Mouse (Mus musculus): ENCODE results near the gene Bnip2. TPM values are rescaled to one million over a fixed set of nuclear protein-coding genes. Genes with fewer than 3 reads are reported as not detected.

Bnip2 gene
- polyA plus RNA-seq, 1 experiment from 2014 or later = 129 TPM

DNA sequence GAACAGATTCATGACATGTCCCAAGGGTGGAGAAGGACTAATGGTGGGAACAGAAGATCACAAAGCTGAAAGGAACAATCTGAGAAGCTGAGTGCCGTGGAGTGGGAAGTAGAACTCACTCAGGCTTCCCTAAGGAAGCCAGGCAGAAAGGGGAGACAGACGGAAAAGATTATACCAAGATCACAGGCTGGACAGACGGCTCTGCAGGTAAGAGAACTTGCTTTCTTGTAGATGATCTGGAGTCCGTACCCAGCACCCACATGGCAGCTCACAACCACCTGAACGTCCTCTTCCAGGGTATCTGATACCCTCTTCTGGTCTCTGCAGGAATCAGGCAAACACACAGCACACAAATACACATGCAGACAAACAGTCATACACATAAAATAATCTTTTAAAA is 2.7 kb upstream of the Bnip2 start:
- no peaks in the 10 kb centered on the region for H3K9me3 ChIP-seq (replicated peaks; ENCODE audit: control insufficient read depth, low read length)
- no peak overlapping the region for H3K4me2 ChIP-seq (ENCODE audit: low read depth, low read length)
- no peak overlapping the region for H3K27ac ChIP-seq (ENCODE audit: low read length)
- peaks cover 17% of the 10 kb centered on the region for H3K4me1 ChIP-seq (ENCODE audit: control insufficient read depth, insufficient read depth, low read length)
- no peak for ATAC-seq (replicated peaks; ENCODE audit: extremely low read depth, insufficient read depth, low FRiP score)
- no peak overlapping the region for H3K9ac ChIP-seq (ENCODE audit: low read length)
- no peak overlapping the region for H3K4me3 ChIP-seq (ENCODE audit: low read length)
- no peaks in the 10 kb centered on the region for H3K36me3 ChIP-seq (ENCODE audit: control insufficient read depth, insufficient read depth)
- no peaks in the 10 kb centered on the region for H3K27me3 ChIP-seq (ENCODE audit: control insufficient read depth, insufficient read depth, low read length)
- 78% methylated on average over 5 of the region's 5 CpGs for WGBS

DNA sequence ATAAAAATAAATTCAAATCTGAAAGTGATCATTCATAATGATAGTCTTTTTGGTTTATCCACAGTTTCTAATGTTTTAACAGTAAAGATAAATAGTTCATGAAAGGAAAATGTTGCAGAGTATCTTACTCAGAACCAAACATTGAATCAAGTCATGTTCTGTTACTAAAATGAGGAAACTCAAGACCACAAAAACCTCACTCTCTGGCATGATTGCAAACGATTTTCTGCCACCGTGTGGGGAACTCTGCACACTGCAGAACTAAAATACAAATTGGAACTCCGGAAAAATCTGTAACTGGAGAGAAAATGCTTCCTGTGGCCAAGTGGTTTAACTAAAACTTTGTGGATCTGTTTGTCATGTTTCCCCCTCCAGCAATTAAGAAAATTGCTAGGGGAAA is 1.7 kb upstream of the Bnip2 start:
- 2% methylated on average over 3 of the region's 3 CpGs for WGBS
- no peak overlapping the region for H3K4me3 ChIP-seq (ENCODE audit: low read length)
- H3K4me2 ChIP-seq (ENCODE audit: low read depth, low read length) = no peak overlapping the region
- H3K9ac ChIP-seq (ENCODE audit: low read length) = no peak overlapping the region
- no peaks in the 10 kb centered on the region for H3K36me3 ChIP-seq (ENCODE audit: control insufficient read depth, insufficient read depth)
- no peak for ATAC-seq (replicated peaks; ENCODE audit: extremely low read depth, insufficient read depth, low FRiP score)
- H3K4me1 ChIP-seq (ENCODE audit: control insufficient read depth, insufficient read depth, low read length) = peaks cover 27% of the 10 kb centered on the region
- H3K27me3 ChIP-seq (ENCODE audit: control insufficient read depth, insufficient read depth, low read length) = no peaks in the 10 kb centered on the region
- H3K27ac ChIP-seq (ENCODE audit: low read length) = no peak overlapping the region
- H3K9me3 ChIP-seq (replicated peaks; ENCODE audit: control insufficient read depth, low read length) = no peaks in the 10 kb centered on the region

DNA sequence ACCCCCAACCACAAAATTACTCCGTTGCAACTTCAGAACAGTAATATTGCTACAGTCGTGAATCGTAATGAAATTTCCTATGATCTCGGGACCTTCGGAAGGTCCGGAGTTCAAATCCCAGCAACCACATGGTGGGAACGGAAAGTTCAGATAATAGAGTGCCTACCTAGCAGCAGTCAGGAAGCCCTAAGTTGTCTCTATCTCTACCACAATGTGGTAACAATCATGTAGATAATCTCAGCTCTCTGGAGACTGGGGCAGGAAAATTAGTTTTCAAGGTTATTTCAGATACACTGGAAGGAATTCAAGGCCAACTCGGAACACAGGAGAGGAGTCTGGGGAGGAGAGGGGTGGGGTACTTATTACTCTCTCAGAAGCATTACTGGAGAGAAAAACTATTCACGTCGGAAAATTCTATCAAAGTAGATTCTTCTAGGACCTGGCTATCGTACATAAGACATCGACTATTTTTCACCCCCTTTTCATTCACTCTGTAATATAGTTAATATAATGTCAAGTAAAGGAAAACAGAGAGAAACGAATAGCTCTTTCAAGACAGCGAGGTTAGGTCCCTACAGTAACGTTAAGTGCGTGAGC is 462 bp upstream of the Bnip2 start:
- H3K4me2 ChIP-seq (ENCODE audit: low read depth, low read length) = peak overlapping the region; percentile 59
- H3K27ac ChIP-seq (ENCODE audit: low read length) = peak overlapping the region; percentile 98
- ATAC-seq (replicated peaks; ENCODE audit: extremely low read depth, insufficient read depth, low FRiP score) = no peak
- peak overlapping the region; percentile 98 for H3K4me3 ChIP-seq (ENCODE audit: low read length)
- no peaks in the 10 kb centered on the region for H3K27me3 ChIP-seq (ENCODE audit: control insufficient read depth, insufficient read depth, low read length)
- H3K36me3 ChIP-seq (ENCODE audit: control insufficient read depth, insufficient read depth) = no peaks in the 10 kb centered on the region
- peaks cover 35% of the 10 kb centered on the region for H3K4me1 ChIP-seq (ENCODE audit: control insufficient read depth, insufficient read depth, low read length)
- no peaks in the 10 kb centered on the region for H3K9me3 ChIP-seq (replicated peaks; ENCODE audit: control insufficient read depth, low read length)
- H3K9ac ChIP-seq (ENCODE audit: low read length) = peak overlapping the region; percentile 99
- WGBS = 30% methylated on average over 16 of the region's 16 CpGs

GRCm38 (mm10) chr9:69990346-69990745 is 1.1 kb downstream of the Bnip2 start:
- WGBS = 14% methylated on average over 5 of the region's 5 CpGs
- H3K4me3 ChIP-seq (ENCODE audit: low read length) = peak overlapping the region; percentile 98
- ATAC-seq (replicated peaks; ENCODE audit: extremely low read depth, insufficient read depth, low FRiP score) = no peak
- H3K27me3 ChIP-seq (ENCODE audit: control insufficient read depth, insufficient read depth, low read length) = no peaks in the 10 kb centered on the region
- peak overlapping the region; percentile 72 for H3K4me2 ChIP-seq (ENCODE audit: low read depth, low read length)
- H3K27ac ChIP-seq (ENCODE audit: low read length) = no peak overlapping the region
- H3K4me1 ChIP-seq (ENCODE audit: control insufficient read depth, insufficient read depth, low read length) = peaks cover 42% of the 10 kb centered on the region
- no peaks in the 10 kb centered on the region for H3K9me3 ChIP-seq (replicated peaks; ENCODE audit: control insufficient read depth, low read length)
- 0 out of 2 replicates have a peak, but pooled peaks cover 3% of the 10 kb centered on the region for H3K36me3 ChIP-seq (ENCODE audit: control insufficient read depth, insufficient read depth)
- peak overlapping the region; percentile 99 for H3K9ac ChIP-seq (ENCODE audit: low read length)

GRCm38 (mm10) chr9:69992841-69993277 is 3.6 kb downstream of the Bnip2 start:
- Histone ChIP-seq H3K4me3 (ENCODE audit: low read length) (no peak overlapping the region), H3K9ac (ENCODE audit: low read length) (no peak overlapping the region), H3K9me3 (replicated peaks; ENCODE audit: control insufficient read depth, low read length) (no peaks in the 10 kb centered on the region), H3K36me3 (ENCODE audit: control insufficient read depth, insufficient read depth) (peaks cover 17% of the 10 kb centered on the region), H3K4me1 (ENCODE audit: control insufficient read depth, insufficient read depth, low read length) (peaks cover 42% of the 10 kb centered on the region), H3K27me3 (ENCODE audit: control insufficient read depth, insufficient read depth, low read length) (no peaks in the 10 kb centered on the region), H3K4me2 (ENCODE audit: low read depth, low read length) (peak overlapping the region; percentile 1; the same call in 1 of the 2 replicates), H3K27ac (ENCODE audit: low read length) (peak overlapping the region; percentile 79)
- no peak for ATAC-seq (replicated peaks; ENCODE audit: extremely low read depth, insufficient read depth, low FRiP score)
- WGBS = 41% methylated on average over 5 of the region's 5 CpGs

GRCm38 (mm10) chr9:69993479-69993878 is 4.2 kb downstream of the Bnip2 start:
- Histone ChIP-seq H3K9me3 (replicated peaks; ENCODE audit: control insufficient read depth, low read length) (no peaks in the 10 kb centered on the region), H3K4me1 (ENCODE audit: control insufficient read depth, insufficient read depth, low read length) (peaks cover 42% of the 10 kb centered on the region), H3K4me3 (ENCODE audit: low read length) (no peak overlapping the region), H3K27me3 (ENCODE audit: control insufficient read depth, insufficient read depth, low read length) (no peaks in the 10 kb centered on the region), H3K9ac (ENCODE audit: low read length) (no peak overlapping the region), H3K36me3 (ENCODE audit: control insufficient read depth, insufficient read depth) (peaks cover 17% of the 10 kb centered on the region), H3K27ac (ENCODE audit: low read length) (peak overlapping the region; percentile 79), H3K4me2 (ENCODE audit: low read depth, low read length) (no peak overlapping the region)
- 63% methylated on average over 1 of the region's 1 CpGs for WGBS
- no peak for ATAC-seq (replicated peaks; ENCODE audit: extremely low read depth, insufficient read depth, low FRiP score)

GRCm38 (mm10) chr9:69994547-69994946 is 5.3 kb downstream of the Bnip2 start:
- H3K27ac ChIP-seq (ENCODE audit: low read length) = no peak overlapping the region; the same call in 1 of the 2 replicates
- no peaks in the 10 kb centered on the region for H3K27me3 ChIP-seq (ENCODE audit: control insufficient read depth, insufficient read depth, low read length)
- no peak overlapping the region for H3K4me2 ChIP-seq (ENCODE audit: low read depth, low read length)
- H3K9me3 ChIP-seq (replicated peaks; ENCODE audit: control insufficient read depth, low read length) = no peaks in the 10 kb centered on the region
- no peak for ATAC-seq (replicated peaks; ENCODE audit: extremely low read depth, insufficient read depth, low FRiP score)
- no peak overlapping the region for H3K9ac ChIP-seq (ENCODE audit: low read length)
- no peak overlapping the region for H3K4me3 ChIP-seq (ENCODE audit: low read length)
- H3K4me1 ChIP-seq (ENCODE audit: control insufficient read depth, insufficient read depth, low read length) = peaks cover 38% of the 10 kb centered on the region
- 78% methylated on average over 5 of the region's 5 CpGs for WGBS
- H3K36me3 ChIP-seq (ENCODE audit: control insufficient read depth, insufficient read depth) = peaks cover 28% of the 10 kb centered on the region

- no peak overlapping the region for H3K4me3 ChIP-seq (ENCODE audit: low read length)
- no peaks in the 10 kb centered on the region for H3K27me3 ChIP-seq (ENCODE audit: control insufficient read depth, insufficient read depth, low read length)
- no peak overlapping the region for H3K9ac ChIP-seq (ENCODE audit: low read length)
These were observed 10.1 kb downstream of the Bnip2 start for GRCm38 (mm10) chr9:69999318-69999717.

DNA sequence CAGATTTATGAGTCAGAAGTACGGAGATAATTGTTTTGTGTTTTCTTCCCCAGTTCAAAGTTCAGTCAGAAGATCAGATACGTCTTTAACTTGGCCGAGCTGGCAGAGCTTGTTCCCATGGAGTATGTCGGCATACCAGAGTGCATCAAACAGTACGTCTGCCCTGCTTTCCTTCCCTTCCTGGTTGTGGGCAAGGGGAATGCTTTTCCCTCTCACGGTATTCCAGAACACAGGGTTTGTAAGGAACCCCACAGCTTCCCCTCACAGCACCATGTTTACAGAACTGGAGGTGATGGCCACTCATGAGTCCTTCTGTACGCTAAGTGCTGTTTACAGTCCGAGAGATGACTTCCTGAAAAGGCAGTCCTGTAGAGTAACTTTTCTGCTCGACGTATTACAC is 14.2 kb downstream of the Bnip2 start:
- WGBS = 82% methylated on average over 10 of the region's 10 CpGs
- Histone ChIP-seq H3K9ac (ENCODE audit: low read length) (no peak overlapping the region), H3K4me3 (ENCODE audit: low read length) (no peak overlapping the region), H3K36me3 (ENCODE audit: control insufficient read depth, insufficient read depth) (peaks cover 57% of the 10 kb centered on the region), H3K4me2 (ENCODE audit: low read depth, low read length) (no peak overlapping the region), H3K4me1 (ENCODE audit: control insufficient read depth, insufficient read depth, low read length) (peaks cover 3% of the 10 kb centered on the region; the same call in 1 of the 2 replicates), H3K27me3 (ENCODE audit: control insufficient read depth, insufficient read depth, low read length) (no peaks in the 10 kb centered on the region), H3K9me3 (replicated peaks; ENCODE audit: control insufficient read depth, low read length) (no peaks in the 10 kb centered on the region), H3K27ac (ENCODE audit: low read length) (no peak overlapping the region)
- ATAC-seq (replicated peaks; ENCODE audit: extremely low read depth, insufficient read depth, low FRiP score) = no peak

More at GRCm38 (mm10) chr9:69999318-69999717, 10.1 kb downstream of the Bnip2 start:
- 59% methylated on average over 1 of the region's 1 CpGs for WGBS
- Histone ChIP-seq H3K4me1 (ENCODE audit: control insufficient read depth, insufficient read depth, low read length) (peaks cover 4% of the 10 kb centered on the region), H3K4me2 (ENCODE audit: low read depth, low read length) (no peak overlapping the region), H3K9me3 (replicated peaks; ENCODE audit: control insufficient read depth, low read length) (no peaks in the 10 kb centered on the region), H3K36me3 (ENCODE audit: control insufficient read depth, insufficient read depth) (peaks cover 66% of the 10 kb centered on the region), H3K27ac (ENCODE audit: low read length) (no peak overlapping the region)
- no peak for ATAC-seq (replicated peaks; ENCODE audit: extremely low read depth, insufficient read depth, low FRiP score)
